Mouse (Mus musculus): ENCODE data around the gene Bicra. TPM values are rescaled to one million over a fixed set of nuclear protein-coding genes. Genes with fewer than 3 reads are reported as not detected.

Gene Bicra
- polyA plus RNA-seq, 1 experiment, result 6.6 TPM

GRCm38 (mm10) chr7:16061219-16062098 lies 13.7 kb upstream of the Bicra start, which contains the start of gene Zfp541:
TSS of gene Zfp541 (plus strand) at chr7:16061814.
- TF ChIP-seq MAX (IDR thresholded peaks at IDR 0.05; ENCODE audit: low read depth) (no peak), CEBPB (IDR thresholded peaks at IDR 0.05; ENCODE audit: insufficient read depth, poor library complexity, severe bottlenecking) (no peak), TCF12 (IDR thresholded peaks at IDR 0.05; ENCODE audit: insufficient read depth, poor library complexity, severe bottlenecking) (no peak), MYOG (IDR thresholded peaks at IDR 0.05; ENCODE audit: control insufficient read depth in 1 of 3, insufficient read depth in 1 of 3, insufficient read length in 2 of 3, low read depth in 2 of 3) (no peak), MYOD1 (IDR thresholded peaks at IDR 0.05; ENCODE audit: control insufficient read depth in 1 of 3, insufficient read length in 2 of 3, low read depth in 2 of 3) (no peak), REST (IDR thresholded peaks at IDR 0.05; ENCODE audit: insufficient read depth, insufficient read length) (no peak), POLR2AphosphoS2 (IDR thresholded peaks at IDR 0.05; ENCODE audit: insufficient read length, low read depth) (no peak), SRF (IDR thresholded peaks at IDR 0.05; ENCODE audit: control insufficient read depth, insufficient read length, low read depth) (no peak), USF1 (IDR thresholded peaks at IDR 0.05; ENCODE audit: low read depth) (no peak), E2F4 (IDR thresholded peaks at IDR 0.05; ENCODE audit: insufficient read depth) (no peak), POLR2A (IDR thresholded peaks at IDR 0.05; ENCODE audit: insufficient read length, low read depth) (no peak)
- no peak within 1 kb of the TSS for H3K4me3 ChIP-seq
- no peaks in the 10 kb centered on the region for H3K79me2 ChIP-seq (ENCODE audit: control insufficient read depth, insufficient read depth)
- H3K27me3 ChIP-seq (ENCODE audit: control insufficient read depth, insufficient read depth, insufficient read length), result no peaks in the 10 kb centered on the region
- H3K36me3 ChIP-seq (ENCODE audit: control insufficient read depth, insufficient read depth), result no peaks in the 10 kb centered on the region
- no peak within 1 kb of the TSS for H3ac ChIP-seq (ENCODE audit: control insufficient read depth, insufficient read length)
- no peak within 1 kb of the TSS for H3K4me2 ChIP-seq (ENCODE audit: low read depth)

- TF ChIP-seq SRF (IDR thresholded peaks at IDR 0.05; ENCODE audit: control insufficient read depth, insufficient read length, low read depth) (no peak), MYOD1 (IDR thresholded peaks at IDR 0.05; ENCODE audit: control insufficient read depth in 1 of 3, insufficient read length in 2 of 3, low read depth in 2 of 3) (no peak)
- no peaks in the 10 kb centered on the region for H3K36me3 ChIP-seq (ENCODE audit: control insufficient read depth, insufficient read depth)
- H3K79me2 ChIP-seq (ENCODE audit: control insufficient read depth, insufficient read depth), result no peaks in the 10 kb centered on the region
- H3K4me2 ChIP-seq (ENCODE audit: low read depth), result no peak overlapping the region
- no peak overlapping the region for H3ac ChIP-seq (ENCODE audit: control insufficient read depth, insufficient read length)
- no peak overlapping the region for H3K4me3 ChIP-seq
- H3K27me3 ChIP-seq (ENCODE audit: control insufficient read depth, insufficient read depth, insufficient read length), result no peaks in the 10 kb centered on the region
Observed at GRCm38 (mm10) chr7:16057136-16057534, 9.4 kb upstream of the Bicra start.

- Histone ChIP-seq H3K4me2 (ENCODE audit: low read depth) (no peak overlapping the region), H3K4me3 (no peak overlapping the region), H3K27me3 (ENCODE audit: control insufficient read depth, insufficient read depth, insufficient read length) (no peaks in the 10 kb centered on the region), H3ac (ENCODE audit: control insufficient read depth, insufficient read length) (no peak overlapping the region), H3K79me2 (ENCODE audit: control insufficient read depth, insufficient read depth) (no peaks in the 10 kb centered on the region), H3K36me3 (ENCODE audit: control insufficient read depth, insufficient read depth) (no peaks in the 10 kb centered on the region)
- TF ChIP-seq POLR2AphosphoS2 (IDR thresholded peaks at IDR 0.05; ENCODE audit: insufficient read length, low read depth), result no peak
- no peak for TF ChIP-seq CEBPB (IDR thresholded peaks at IDR 0.05; ENCODE audit: insufficient read depth, poor library complexity, severe bottlenecking)
- no peak for TF ChIP-seq MAX (IDR thresholded peaks at IDR 0.05; ENCODE audit: low read depth)
- no peak for TF ChIP-seq USF1 (IDR thresholded peaks at IDR 0.05; ENCODE audit: low read depth)
- no peak for TF ChIP-seq E2F4 (IDR thresholded peaks at IDR 0.05; ENCODE audit: insufficient read depth)
- TF ChIP-seq POLR2A (IDR thresholded peaks at IDR 0.05; ENCODE audit: insufficient read length, low read depth), result no peak
- no peak for TF ChIP-seq TCF12 (IDR thresholded peaks at IDR 0.05; ENCODE audit: insufficient read depth, poor library complexity, severe bottlenecking)
- no peak for TF ChIP-seq MYOG (IDR thresholded peaks at IDR 0.05; ENCODE audit: control insufficient read depth in 1 of 3, insufficient read depth in 1 of 3, insufficient read length in 2 of 3, low read depth in 2 of 3)
- TF ChIP-seq TCF3 (IDR thresholded peaks at IDR 0.05; ENCODE audit: insufficient read length, low read depth), result no peak
- no peak for TF ChIP-seq MYOD1 (IDR thresholded peaks at IDR 0.05; ENCODE audit: control insufficient read depth in 1 of 3, insufficient read length in 2 of 3, low read depth in 2 of 3)
- no peak for TF ChIP-seq REST (IDR thresholded peaks at IDR 0.05; ENCODE audit: insufficient read depth, insufficient read length)
- no peak for TF ChIP-seq SRF (IDR thresholded peaks at IDR 0.05; ENCODE audit: control insufficient read depth, insufficient read length, low read depth)
Observed at GRCm38 (mm10) chr7:16056459-16057135, 8.9 kb upstream of the Bicra start.

- Histone ChIP-seq H3K79me2 (ENCODE audit: control insufficient read depth, insufficient read depth) (no peaks in the 10 kb centered on the region), H3K27me3 (ENCODE audit: control insufficient read depth, insufficient read depth, insufficient read length) (no peaks in the 10 kb centered on the region), H3K4me2 (ENCODE audit: low read depth) (no peak overlapping the region), H3ac (ENCODE audit: control insufficient read depth, insufficient read length) (no peak overlapping the region), H3K4me3 (no peak overlapping the region), H3K36me3 (ENCODE audit: control insufficient read depth, insufficient read depth) (no peaks in the 10 kb centered on the region)
- TF ChIP-seq USF1 (IDR thresholded peaks at IDR 0.05; ENCODE audit: low read depth), result no peak
- no peak for TF ChIP-seq POLR2A (IDR thresholded peaks at IDR 0.05; ENCODE audit: insufficient read length, low read depth)
Observed at GRCm38 (mm10) chr7:16055665-16056064, 7.9 kb upstream of the Bicra start.

- Histone ChIP-seq H3ac (ENCODE audit: control insufficient read depth, insufficient read length) (no peak overlapping the region), H3K27me3 (ENCODE audit: control insufficient read depth, insufficient read depth, insufficient read length) (no peaks in the 10 kb centered on the region), H3K4me2 (ENCODE audit: low read depth) (no peak overlapping the region), H3K79me2 (ENCODE audit: control insufficient read depth, insufficient read depth) (no peaks in the 10 kb centered on the region), H3K4me3 (no peak overlapping the region), H3K36me3 (ENCODE audit: control insufficient read depth, insufficient read depth) (no peaks in the 10 kb centered on the region)
- TF ChIP-seq SRF (IDR thresholded peaks at IDR 0.05; ENCODE audit: control insufficient read depth, insufficient read length, low read depth) (no peak), USF1 (IDR thresholded peaks at IDR 0.05; ENCODE audit: low read depth) (no peak)
Observed at GRCm38 (mm10) chr7:16054966-16055365, 7.2 kb upstream of the Bicra start.

Data from myocyte (in vitro differentiated cells).